Mouse (Mus musculus) megakaryocyte, embryonic 14.5 days (primary cell): Measurements from ENCODE around the gene Fstl1.

Source experiments
- FLI1 ChIP-seq: IDR thresholded peaks from 2 replicates; pipeline ENCODE4 v1.6.1; 2012; ENCODE audit warnings: low read length, inconsistent platforms, mixed read lengths
- GATA1 ChIP-seq: IDR thresholded peaks from 3 replicates; pipeline ENCODE4 v1.6.1; 2012; ENCODE audit warnings: mixed read lengths, low read length, inconsistent platforms, borderline replicate concordance

DNA sequence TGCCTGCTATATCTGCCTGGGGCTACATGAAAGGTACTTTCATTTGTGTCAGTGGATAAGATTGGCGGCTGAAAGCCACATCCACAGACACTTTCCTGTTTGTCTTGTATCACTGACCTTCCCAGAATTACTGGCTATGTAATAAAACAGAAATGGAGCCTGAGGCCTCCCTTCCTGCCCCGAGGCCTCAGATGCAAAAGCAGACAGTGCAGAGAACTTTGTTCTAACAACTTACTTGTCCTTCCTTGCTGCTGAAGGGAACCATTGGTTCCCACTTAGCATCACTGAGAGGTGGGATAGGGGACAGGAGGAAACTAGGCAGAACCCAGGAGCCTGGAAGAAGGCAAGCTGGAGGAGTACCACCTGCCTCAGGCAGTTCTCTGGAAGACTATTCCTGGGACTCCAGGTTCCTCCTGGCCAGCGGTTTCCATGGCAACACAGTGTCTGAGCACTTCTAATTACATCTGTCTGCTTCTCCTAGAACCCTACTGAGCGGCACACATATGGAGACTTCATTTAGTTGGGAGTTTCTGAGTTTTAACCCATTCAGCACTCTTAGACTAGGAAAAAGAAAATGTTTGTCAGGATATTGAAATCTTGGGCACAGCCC lies 26.1 kb downstream of the Fstl1 start:
- TF ChIP-seq GATA1 (no peak), FLI1 (no peak)
